Mouse (Mus musculus): Measurements from ENCODE around the gene Rnasel. TPM values are rescaled to one million over a fixed set of nuclear protein-coding genes. Genes with fewer than 3 reads are reported as not detected.

Rnasel gene
- polyA plus RNA-seq, 1 experiment from 2014 or later = 15.7 TPM

GRCm38 (mm10) chr1:153785608-153786007, 36.4 kb downstream of the Rnasel start:
- DNase-seq (no peak), ATAC-seq (no peak)
- no peak overlapping the region for H3K4me2 ChIP-seq (ENCODE audit: low read depth, low read length)
- no peaks in the 10 kb centered on the region for H3K9me3 ChIP-seq (ENCODE audit: low read length)
- no peak overlapping the region for H3K9ac ChIP-seq (replicated peaks)
- H3K4me1 ChIP-seq (ENCODE audit: insufficient read depth) = no peaks in the 10 kb centered on the region
- no peaks in the 10 kb centered on the region for H3K36me3 ChIP-seq (replicated peaks; ENCODE audit: insufficient read depth, low read length)
- no peak overlapping the region for H3K4me3 ChIP-seq (ENCODE audit: low read depth, low read length)
- no peaks in the 10 kb centered on the region for H3K27me3 ChIP-seq (ENCODE audit: insufficient read depth, low read length)
- no peak for TF ChIP-seq CTCF (IDR thresholded peaks at IDR 0.05; ENCODE audit: low read depth)
- no peak for TF ChIP-seq EP300 (IDR thresholded peaks at IDR 0.05; ENCODE audit: low read depth)
- 21% methylated on average over 4 of the region's 4 CpGs for WGBS (ENCODE audit: insufficient replicate concordance)
- no peak overlapping the region for H3K27ac ChIP-seq (ENCODE audit: low read depth)

DNA sequence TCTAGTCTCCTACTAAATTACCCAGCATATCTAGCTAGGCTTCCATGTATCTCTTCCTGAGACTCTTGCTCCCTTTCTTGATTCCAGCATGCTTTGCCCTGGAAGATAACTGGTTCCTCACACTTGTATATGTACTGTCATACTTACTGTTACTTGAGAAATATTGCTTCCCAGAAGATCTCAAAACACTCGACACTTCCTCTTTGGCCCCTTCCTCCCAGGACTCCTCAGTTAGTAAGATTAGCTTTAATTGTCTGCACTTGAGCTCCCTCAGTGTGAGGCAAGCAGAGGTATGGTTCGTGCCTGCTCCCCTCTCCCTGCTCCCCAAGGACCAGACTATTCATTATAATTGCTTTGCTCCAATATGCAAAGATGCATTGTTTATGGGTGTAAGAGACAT, 41.5 kb downstream of the Rnasel start:
- TF ChIP-seq CTCF (IDR thresholded peaks at IDR 0.05; ENCODE audit: low read depth) (no peak), EP300 (IDR thresholded peaks at IDR 0.05; ENCODE audit: low read depth) (no peak)
- no peak overlapping the region for H3K9ac ChIP-seq (replicated peaks)
- H3K4me3 ChIP-seq (ENCODE audit: low read depth, low read length) = no peak overlapping the region
- no peak overlapping the region for H3K27ac ChIP-seq (ENCODE audit: low read depth)
- no peaks in the 10 kb centered on the region for H3K27me3 ChIP-seq (ENCODE audit: insufficient read depth, low read length)
- H3K36me3 ChIP-seq (replicated peaks; ENCODE audit: insufficient read depth, low read length) = no peaks in the 10 kb centered on the region
- no peaks in the 10 kb centered on the region for H3K9me3 ChIP-seq (ENCODE audit: low read length)
- no peak overlapping the region for H3K4me2 ChIP-seq (ENCODE audit: low read depth, low read length)
- no peak for DNase-seq
- no peak for ATAC-seq
- no peaks in the 10 kb centered on the region for H3K4me1 ChIP-seq (ENCODE audit: insufficient read depth)
- WGBS (ENCODE audit: insufficient replicate concordance) = 39% methylated on average over 2 of the region's 2 CpGs

DNA sequence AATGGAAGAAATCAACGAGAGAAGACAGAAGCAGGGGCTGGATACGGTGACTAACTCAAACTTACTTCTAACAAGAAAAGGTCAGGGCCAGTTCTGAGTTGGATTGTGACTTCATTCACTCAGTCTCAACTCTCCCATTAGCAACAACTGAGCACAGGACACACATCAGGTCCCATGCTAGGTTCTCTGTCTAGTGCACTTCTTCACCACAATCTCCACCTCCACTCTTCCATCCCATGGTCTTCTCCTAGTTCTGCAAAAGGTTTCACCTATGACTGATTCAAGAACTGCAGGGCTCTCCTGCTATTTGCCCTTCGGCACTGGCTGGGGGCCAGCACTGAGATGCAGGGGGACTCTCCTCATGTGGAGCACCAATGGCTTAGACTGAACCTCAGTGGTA, 45.0 kb downstream of the Rnasel start:
- H3K36me3 ChIP-seq (replicated peaks; ENCODE audit: insufficient read depth, low read length) = no peaks in the 10 kb centered on the region
- ATAC-seq (no peak), DNase-seq (no peak)
- H3K9ac ChIP-seq (replicated peaks) = no peak overlapping the region
- no peaks in the 10 kb centered on the region for H3K9me3 ChIP-seq (ENCODE audit: low read length)
- H3K4me3 ChIP-seq (ENCODE audit: low read depth, low read length) = no peak overlapping the region
- no peak overlapping the region for H3K27ac ChIP-seq (ENCODE audit: low read depth)
- 72% methylated on average over 3 of the region's 3 CpGs for WGBS (ENCODE audit: insufficient replicate concordance)
- no peak for TF ChIP-seq EP300 (IDR thresholded peaks at IDR 0.05; ENCODE audit: low read depth)
- no peak for TF ChIP-seq CTCF (IDR thresholded peaks at IDR 0.05; ENCODE audit: low read depth)
- no peaks in the 10 kb centered on the region for H3K4me1 ChIP-seq (ENCODE audit: insufficient read depth)
- H3K27me3 ChIP-seq (ENCODE audit: insufficient read depth, low read length) = no peaks in the 10 kb centered on the region
- H3K4me2 ChIP-seq (ENCODE audit: low read depth, low read length) = no peak overlapping the region

GRCm38 (mm10) chr1:153802691-153803090, 53.5 kb downstream of the Rnasel start:
- no peaks in the 10 kb centered on the region for H3K36me3 ChIP-seq (replicated peaks; ENCODE audit: insufficient read depth, low read length)
- no peak for DNase-seq
- no peak for TF ChIP-seq EP300 (IDR thresholded peaks at IDR 0.05; ENCODE audit: low read depth)
- TF ChIP-seq CTCF (IDR thresholded peaks at IDR 0.05; ENCODE audit: low read depth) = no peak
- H3K4me2 ChIP-seq (ENCODE audit: low read depth, low read length) = 0 out of 2 replicates have a peak overlapping the region, but pooled peaks have one; percentile 11
- ATAC-seq = no peak
- 55% methylated on average over 7 of the region's 7 CpGs for WGBS (ENCODE audit: insufficient replicate concordance)
- H3K4me3 ChIP-seq (ENCODE audit: low read depth, low read length) = no peak overlapping the region
- no peak overlapping the region for H3K9ac ChIP-seq (replicated peaks)
- H3K27me3 ChIP-seq (ENCODE audit: insufficient read depth, low read length) = no peaks in the 10 kb centered on the region
- no peaks in the 10 kb centered on the region for H3K9me3 ChIP-seq (ENCODE audit: low read length)
- 0 out of 2 replicates have a peak overlapping the region, but pooled peaks have one; percentile 14 for H3K27ac ChIP-seq (ENCODE audit: low read depth)
- H3K4me1 ChIP-seq (ENCODE audit: insufficient read depth) = no peaks in the 10 kb centered on the region

DNA sequence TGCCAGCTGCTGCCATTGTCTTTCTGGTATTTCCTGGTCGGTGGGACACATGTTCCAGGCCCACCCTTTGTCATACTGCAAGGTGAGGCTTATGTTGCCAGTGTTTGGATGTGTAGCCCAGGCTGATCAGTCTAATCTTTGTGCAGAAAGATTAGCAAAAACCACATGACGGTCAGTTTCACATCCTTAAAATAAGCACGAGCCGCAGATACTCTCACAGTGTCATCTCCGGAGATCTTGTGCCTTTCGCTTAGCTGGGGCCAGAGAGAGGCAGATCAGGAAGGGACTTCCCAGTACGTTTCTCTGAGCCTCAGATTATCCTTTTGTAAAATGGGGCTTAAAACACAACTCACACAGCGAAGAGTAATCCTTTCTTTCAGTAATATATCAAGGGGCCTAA, 54.3 kb downstream of the Rnasel start:
- H3K36me3 ChIP-seq (replicated peaks; ENCODE audit: insufficient read depth, low read length) = no peaks in the 10 kb centered on the region
- 36% methylated on average over 8 of the region's 8 CpGs for WGBS (ENCODE audit: insufficient replicate concordance)
- no peaks in the 10 kb centered on the region for H3K4me1 ChIP-seq (ENCODE audit: insufficient read depth)
- no peak overlapping the region for H3K9ac ChIP-seq (replicated peaks)
- no peak overlapping the region for H3K27ac ChIP-seq (ENCODE audit: low read depth)
- H3K27me3 ChIP-seq (ENCODE audit: insufficient read depth, low read length) = no peaks in the 10 kb centered on the region
- ATAC-seq (no peak), DNase-seq (peak; percentile 15)
- no peaks in the 10 kb centered on the region for H3K9me3 ChIP-seq (ENCODE audit: low read length)
- no peak overlapping the region for H3K4me3 ChIP-seq (ENCODE audit: low read depth, low read length)
- TF ChIP-seq CTCF (IDR thresholded peaks at IDR 0.05; ENCODE audit: low read depth) (no peak), EP300 (IDR thresholded peaks at IDR 0.05; ENCODE audit: low read depth) (no peak)
- no peak overlapping the region for H3K4me2 ChIP-seq (ENCODE audit: low read depth, low read length)

DNA sequence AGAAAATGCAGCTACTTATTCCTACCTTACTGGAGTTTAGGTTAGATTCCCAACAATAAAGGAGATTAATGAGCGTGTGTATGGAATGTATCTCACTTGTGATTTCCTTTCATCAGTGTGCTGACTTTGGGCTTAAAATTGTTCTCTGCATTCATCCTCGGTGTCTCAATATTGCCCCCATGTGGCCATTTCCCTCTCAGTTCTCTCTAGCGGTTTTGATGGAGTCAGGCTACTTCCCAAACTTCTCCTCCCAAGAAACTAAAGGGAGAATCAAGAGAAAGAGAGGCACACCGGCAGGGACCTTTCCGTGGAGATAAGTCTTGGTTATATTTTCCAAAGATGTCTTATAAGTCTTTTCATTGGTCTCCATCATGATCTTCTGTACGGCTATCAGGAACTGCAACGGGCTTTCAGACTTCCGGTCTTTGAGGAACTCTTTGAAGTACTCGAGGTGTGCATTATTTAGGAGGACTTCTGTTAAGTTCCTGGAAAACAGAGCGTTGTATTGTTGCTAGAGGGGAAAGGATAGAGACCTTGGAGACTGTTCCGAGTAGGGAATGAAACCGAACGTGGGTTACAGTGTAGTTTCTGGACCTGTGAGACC, 58.3 kb downstream of the Rnasel start:
- ATAC-seq = no peak
- Histone ChIP-seq H3K36me3 (replicated peaks; ENCODE audit: insufficient read depth, low read length) (no peaks in the 10 kb centered on the region), H3K4me1 (ENCODE audit: insufficient read depth) (no peaks in the 10 kb centered on the region), H3K9ac (replicated peaks) (no peak overlapping the region), H3K27ac (ENCODE audit: low read depth) (no peak overlapping the region), H3K9me3 (ENCODE audit: low read length) (no peaks in the 10 kb centered on the region), H3K4me3 (ENCODE audit: low read depth, low read length) (no peak overlapping the region), H3K27me3 (ENCODE audit: insufficient read depth, low read length) (no peaks in the 10 kb centered on the region), H3K4me2 (ENCODE audit: low read depth, low read length) (peak overlapping the region; percentile 42)
- no peak for TF ChIP-seq EP300 (IDR thresholded peaks at IDR 0.05; ENCODE audit: low read depth)
- peak; percentile 88 for TF ChIP-seq CTCF (IDR thresholded peaks at IDR 0.05; ENCODE audit: low read depth)
- DNase-seq = peak; percentile 69
- 35% methylated on average over 13 of the region's 13 CpGs for WGBS (ENCODE audit: insufficient replicate concordance)

Other genes starting within 250 kb of the Rnasel start
- gene Npl, start 199.4 kb upstream of the Rnasel start, polyA plus RNA-seq (2015; fragmentation: Nextera tagmentation; extraction: Ambion mirVana) = 6.8 TPM in 2 replicates
- 0.05 TPM in 1 of 2 replicates, not detected in the other for gene Rgs8, start 96.4 kb upstream of the Rnasel start, polyA plus RNA-seq (2015; fragmentation: Nextera tagmentation; extraction: Ambion mirVana)
- gene Rgs16, start 9.1 kb upstream of the Rnasel start, polyA plus RNA-seq (2015; fragmentation: Nextera tagmentation; extraction: Ambion mirVana) = 15.8 and 22.9 TPM in 2 replicates
- not detected in 2 replicates for gene Rgsl1, start 94.7 kb downstream of the Rnasel start, polyA plus RNA-seq (2015; fragmentation: Nextera tagmentation; extraction: Ambion mirVana)
- gene Teddm1b, start 124.9 kb downstream of the Rnasel start, polyA plus RNA-seq (2015; fragmentation: Nextera tagmentation; extraction: Ambion mirVana) = 0.05 TPM in 2 replicates
- gene Teddm1a, start 142.3 kb downstream of the Rnasel start, polyA plus RNA-seq (2015; fragmentation: Nextera tagmentation; extraction: Ambion mirVana) = not detected in 2 replicates
- gene Glul, start 150.5 kb downstream of the Rnasel start, polyA plus RNA-seq (2015; fragmentation: Nextera tagmentation; extraction: Ambion mirVana) = 305 and 310 TPM in 2 replicates
- gene Teddm2, start 150.8 kb downstream of the Rnasel start, polyA plus RNA-seq (2015; fragmentation: Nextera tagmentation; extraction: Ambion mirVana) = 0.53 and 0.88 TPM in 2 replicates

All from liver, postnatal 0 days (tissue).